Mouse (Mus musculus) cerebellum, adult 2 months (tissue): Measurements from ENCODE around the gene Sgcd.

ENCODE experiments used
- CTCF ChIP-seq: fragments of 200-500 bp; IDR thresholded peaks from 2 replicates; pipeline ENCODE4 v1.5.1; 2011; ENCODE audit warnings: low read depth, mild to moderate bottlenecking, control low read depth, low read length, moderate library complexity, borderline replicate concordance; ENCODE audit not compliant: insufficient read depth
- POLR2A ChIP-seq: fragments of 200-500 bp; IDR thresholded peaks from 2 replicates; pipeline ENCODE4 v1.6.1; 2011; ENCODE audit warnings: low read length, control low read depth, borderline replicate concordance; ENCODE audit not compliant: insufficient read depth

- TF ChIP-seq POLR2A = no peak
- TF ChIP-seq CTCF = no peak
Measured at GRCm38 (mm10) chr11:47248345-47248893, 740.4 kb downstream of the Sgcd start.
